Mouse (Mus musculus) liver, embryonic 12.5 days (tissue): ENCODE data around the gene Ifngr2. TPM values are rescaled to one million over a fixed set of nuclear protein-coding genes. Genes with fewer than 3 reads are reported as not detected.

Source experiments
- ATAC-seq: fragments of 200-750 bp; cut with Nextera tagmentation; 2 replicates; pipeline ENCODE4 v1.8.0; 2017; ENCODE audit warnings: moderate number of reproducible peaks, mild to moderate bottlenecking, moderate library complexity
- H3K27ac ChIP-seq: fragments of 300-500 bp; sonication (generic); 2 replicates; pipeline ENCODE4 v1.5.1; 2016; ENCODE audit warnings: mild to moderate bottlenecking
- H3K27me3 ChIP-seq: fragments of 300-500 bp; sonication (generic); replicated peaks from 2 replicates; pipeline ENCODE4 v1.6.1; 2016; ENCODE audit warnings: mild to moderate bottlenecking, moderate library complexity
- H3K36me3 ChIP-seq: fragments of 300-500 bp; sonication (generic); 2 replicates; pipeline ENCODE4 v1.6.1; 2016; ENCODE audit warnings: mild to moderate bottlenecking, moderate library complexity
- H3K4me1 ChIP-seq: fragments of 300-500 bp; sonication (generic); 2 replicates; pipeline ENCODE4 v1.6.1; 2016
- H3K4me2 ChIP-seq: fragments of 300-500 bp; sonication (generic); 2 replicates; pipeline ENCODE4 v1.6.1; 2016; ENCODE audit warnings: mild to moderate bottlenecking, moderate library complexity
- H3K4me3 ChIP-seq: fragments of 300-500 bp; sonication (generic); 2 replicates; pipeline ENCODE4 v1.5.1; 2016; ENCODE audit warnings: mild to moderate bottlenecking, moderate library complexity
- H3K9ac ChIP-seq: fragments of 300-500 bp; sonication (generic); 2 replicates; pipeline ENCODE4 v1.6.1; 2016; ENCODE audit warnings: mild to moderate bottlenecking, moderate library complexity
- H3K9me3 ChIP-seq: fragments of 300-500 bp; sonication (generic); replicated peaks from 2 replicates; pipeline ENCODE4 v1.6.1; 2016; ENCODE audit warnings: mild to moderate bottlenecking, moderate library complexity
- WGBS: fragments of 180-500 bp; shearing (Covaris S2); methylation state at CpG from one replicate; pipeline ENCODE4 v1.1.7; 2016; ENCODE audit not compliant: insufficient replicate concordance; 5-methylcytosine and 5-hydroxymethylcytosine counted together
- polyA plus RNA-seq: library from polyadenylated mRNA; unstranded; fragments of >200 nt; fragmentation: Nextera tagmentation; extraction: Ambion mirVana; gene quantifications from 2 replicates; pipeline ENCODE4 v1.2.1, GENCODE M21; 2016

Ifngr2 gene
- polyA plus RNA-seq, 1 experiment from 2014 or later = 17.9 TPM

GRCm38 (mm10) chr16:91571105-91571504 lies 24.2 kb downstream of the Ifngr2 start:
- H3K27me3 ChIP-seq = peaks cover 8% of the 10 kb centered on the region
- H3K4me3 ChIP-seq = no peak overlapping the region
- H3K27ac ChIP-seq = no peak overlapping the region
- no peaks in the 10 kb centered on the region for H3K4me1 ChIP-seq
- 25% methylated on average over 3 of the region's 3 CpGs for WGBS
- H3K9me3 ChIP-seq = no peaks in the 10 kb centered on the region
- no peaks in the 10 kb centered on the region for H3K36me3 ChIP-seq
- H3K4me2 ChIP-seq = no peak overlapping the region
- ATAC-seq = no peak
- H3K9ac ChIP-seq = no peak overlapping the region

GRCm38 (mm10) chr16:91575151-91575550 lies 28.3 kb downstream of the Ifngr2 start:
- no peak overlapping the region for H3K4me3 ChIP-seq
- peaks cover 8% of the 10 kb centered on the region for H3K27me3 ChIP-seq
- H3K4me1 ChIP-seq = no peaks in the 10 kb centered on the region
- ATAC-seq = no peak
- H3K9me3 ChIP-seq = no peaks in the 10 kb centered on the region
- H3K36me3 ChIP-seq = no peaks in the 10 kb centered on the region
- no peak overlapping the region for H3K9ac ChIP-seq
- H3K27ac ChIP-seq = no peak overlapping the region
- WGBS = 81% methylated on average over 13 of the region's 13 CpGs
- no peak overlapping the region for H3K4me2 ChIP-seq

GRCm38 (mm10) chr16:91578980-91579720 lies 32.3 kb downstream of the Ifngr2 start:
- Histone ChIP-seq H3K9me3 (no peaks in the 10 kb centered on the region), H3K36me3 (no peaks in the 10 kb centered on the region), H3K9ac (no peak overlapping the region), H3K4me2 (no peak overlapping the region), H3K4me3 (no peak overlapping the region), H3K27me3 (no peaks in the 10 kb centered on the region), H3K27ac (no peak overlapping the region), H3K4me1 (no peaks in the 10 kb centered on the region)
- ATAC-seq = no peak
- WGBS = 78% methylated on average over 14 of the region's 14 CpGs

- Histone ChIP-seq H3K4me2 (no peak overlapping the region), H3K36me3 (no peaks in the 10 kb centered on the region), H3K27ac (no peak overlapping the region), H3K4me1 (no peaks in the 10 kb centered on the region), H3K9ac (no peak overlapping the region), H3K4me3 (no peak overlapping the region), H3K9me3 (no peaks in the 10 kb centered on the region), H3K27me3 (no peaks in the 10 kb centered on the region)
- WGBS = 44% methylated on average over 2 of the region's 2 CpGs
- ATAC-seq = no peak
Measured at GRCm38 (mm10) chr16:91582307-91582706, 35.4 kb downstream of the Ifngr2 start.

GRCm38 (mm10) chr16:91585617-91586016 lies 38.7 kb downstream of the Ifngr2 start:
- ATAC-seq = no peak
- H3K27ac ChIP-seq = no peak overlapping the region
- no peak overlapping the region for H3K4me3 ChIP-seq
- 82% methylated on average over 5 of the region's 5 CpGs for WGBS
- H3K9ac ChIP-seq = no peak overlapping the region
- no peaks in the 10 kb centered on the region for H3K9me3 ChIP-seq
- no peaks in the 10 kb centered on the region; the same call in 1 of the 2 replicates for H3K27me3 ChIP-seq
- H3K4me1 ChIP-seq = peaks cover 6% of the 10 kb centered on the region
- no peaks in the 10 kb centered on the region for H3K36me3 ChIP-seq
- no peak overlapping the region for H3K4me2 ChIP-seq

- H3K4me2 ChIP-seq = no peak overlapping the region
- no peak for ATAC-seq
- no peak overlapping the region for H3K27ac ChIP-seq
- H3K9ac ChIP-seq = no peak overlapping the region
- H3K4me1 ChIP-seq = peaks cover 6% of the 10 kb centered on the region
- no peak overlapping the region for H3K4me3 ChIP-seq
- 69% methylated on average over 6 of the region's 6 CpGs for WGBS
- no peaks in the 10 kb centered on the region for H3K9me3 ChIP-seq
- peaks cover 2% of the 10 kb centered on the region; the same call in 1 of the 2 replicates for H3K27me3 ChIP-seq
- no peaks in the 10 kb centered on the region for H3K36me3 ChIP-seq
Measured at GRCm38 (mm10) chr16:91586244-91586643, 39.4 kb downstream of the Ifngr2 start.

- ATAC-seq = no peak
- WGBS = 54% methylated on average over 6 of the region's 6 CpGs
Measured at GRCm38 (mm10) chr16:91587730-91588453, 41.0 kb downstream of the Ifngr2 start.

GRCm38 (mm10) chr16:91588703-91589102 lies 41.8 kb downstream of the Ifngr2 start:
- peaks cover 11% of the 10 kb centered on the region for H3K4me1 ChIP-seq
- H3K27ac ChIP-seq = no peak overlapping the region
- WGBS = 68% methylated on average over 3 of the region's 3 CpGs
- H3K9me3 ChIP-seq = no peaks in the 10 kb centered on the region
- ATAC-seq = no peak
- H3K27me3 ChIP-seq = peaks cover 10% of the 10 kb centered on the region
- H3K4me2 ChIP-seq = no peak overlapping the region
- no peaks in the 10 kb centered on the region for H3K36me3 ChIP-seq
- H3K9ac ChIP-seq = no peak overlapping the region
- no peak overlapping the region for H3K4me3 ChIP-seq

More at GRCm38 (mm10) chr16:91587730-91588453, 41.0 kb downstream of the Ifngr2 start:
- no peaks in the 10 kb centered on the region for H3K9me3 ChIP-seq
- H3K27ac ChIP-seq = no peak overlapping the region
- H3K9ac ChIP-seq = no peak overlapping the region
- H3K36me3 ChIP-seq = no peaks in the 10 kb centered on the region
- peaks cover 11% of the 10 kb centered on the region for H3K4me1 ChIP-seq
- H3K4me2 ChIP-seq = no peak overlapping the region
- peaks cover 8% of the 10 kb centered on the region for H3K27me3 ChIP-seq
- no peak overlapping the region for H3K4me3 ChIP-seq

GRCm38 (mm10) chr16:91592162-91592561 lies 45.3 kb downstream of the Ifngr2 start:
- Histone ChIP-seq H3K4me3 (no peak overlapping the region), H3K4me2 (no peak overlapping the region), H3K9ac (no peak overlapping the region), H3K9me3 (no peaks in the 10 kb centered on the region), H3K4me1 (peaks cover 34% of the 10 kb centered on the region), H3K36me3 (no peaks in the 10 kb centered on the region), H3K27ac (no peak overlapping the region), H3K27me3 (peaks cover 24% of the 10 kb centered on the region)
- 46% methylated on average over 8 of the region's 8 CpGs for WGBS
- no peak for ATAC-seq

- Histone ChIP-seq H3K4me3 (no peak overlapping the region), H3K9ac (no peak overlapping the region), H3K36me3 (no peaks in the 10 kb centered on the region), H3K4me2 (no peak overlapping the region), H3K9me3 (no peaks in the 10 kb centered on the region), H3K27ac (no peak overlapping the region), H3K27me3 (peaks cover 28% of the 10 kb centered on the region), H3K4me1 (peaks cover 35% of the 10 kb centered on the region)
- 71% methylated on average over 3 of the region's 3 CpGs for WGBS
- ATAC-seq = no peak
Measured at GRCm38 (mm10) chr16:91593262-91593661, 46.4 kb downstream of the Ifngr2 start.

- Histone ChIP-seq H3K27ac (no peak overlapping the region), H3K27me3 (peaks cover 42% of the 10 kb centered on the region), H3K4me1 (peaks cover 36% of the 10 kb centered on the region), H3K36me3 (no peaks in the 10 kb centered on the region), H3K9me3 (no peaks in the 10 kb centered on the region), H3K4me3 (no peak overlapping the region), H3K4me2 (no peak overlapping the region), H3K9ac (no peak overlapping the region)
- WGBS = 74% methylated on average over 6 of the region's 6 CpGs
- ATAC-seq = no peak
Measured at GRCm38 (mm10) chr16:91595076-91595475, 48.2 kb downstream of the Ifngr2 start.

GRCm38 (mm10) chr16:91596397-91596778 lies 49.5 kb downstream of the Ifngr2 start:
- peak overlapping the region; percentile 100 for H3K4me2 ChIP-seq
- peak overlapping the region; percentile 76 for H3K4me3 ChIP-seq
- ATAC-seq = no peak
- H3K27me3 ChIP-seq = peaks cover 45% of the 10 kb centered on the region
- H3K4me1 ChIP-seq = peaks cover 36% of the 10 kb centered on the region
- H3K9me3 ChIP-seq = no peaks in the 10 kb centered on the region
- no peak overlapping the region for H3K27ac ChIP-seq
- H3K36me3 ChIP-seq = no peaks in the 10 kb centered on the region
- WGBS = 9% methylated on average over 9 of the region's 9 CpGs
- peak overlapping the region; percentile 79; the same call in 1 of the 2 replicates for H3K9ac ChIP-seq
